Mouse (Mus musculus): ENCODE data around the gene Diaph2.
A peak's percentile ranks its signal among the peaks of the same experiment; 100 is the strongest.
"Not testable (repeated sequence)": the region's sequence is repeated elsewhere in the genome, so short reads cannot be mapped to it uniquely, and the experiment has no call there.

The Diaph2 gene

GRCm38 (mm10) chrX:129833887-129834286, 84.3 kb downstream of the Diaph2 start:
- DNase-seq = no peak

GRCm38 (mm10) chrX:129884465-129884864, 134.9 kb downstream of the Diaph2 start:
- no peak for DNase-seq

- DNase-seq = no peak
Observed at GRCm38 (mm10) chrX:129925806-129926205, 176.3 kb downstream of the Diaph2 start.

GRCm38 (mm10) chrX:129974816-129975215, 225.3 kb downstream of the Diaph2 start:
- DNase-seq = no peak

GRCm38 (mm10) chrX:130008210-130008609, 258.7 kb downstream of the Diaph2 start:
- no peak for DNase-seq

GRCm38 (mm10) chrX:130019735-130020134, 270.2 kb downstream of the Diaph2 start:
- DNase-seq = no peak

- no peak for DNase-seq
Observed at GRCm38 (mm10) chrX:130044525-130044924, 295.0 kb downstream of the Diaph2 start.

- no peak for DNase-seq
Observed at GRCm38 (mm10) chrX:130149216-130149615, 399.7 kb downstream of the Diaph2 start.

- DNase-seq = no peak
Observed at GRCm38 (mm10) chrX:130152164-130152563, 402.6 kb downstream of the Diaph2 start.

GRCm38 (mm10) chrX:130173126-130173525, 423.6 kb downstream of the Diaph2 start:
- no peak for DNase-seq

GRCm38 (mm10) chrX:130187891-130188290, 438.3 kb downstream of the Diaph2 start:
- DNase-seq = no peak

- DNase-seq = no peak
Observed at GRCm38 (mm10) chrX:130188449-130188848, 438.9 kb downstream of the Diaph2 start.

GRCm38 (mm10) chrX:130189250-130189649, 439.7 kb downstream of the Diaph2 start:
- no peak for DNase-seq

GRCm38 (mm10) chrX:130197412-130197811, 447.9 kb downstream of the Diaph2 start:
- not testable (repeated sequence) for DNase-seq

- DNase-seq = no peak
Observed at GRCm38 (mm10) chrX:130205243-130205642, 455.7 kb downstream of the Diaph2 start.

- no peak for DNase-seq
Observed at GRCm38 (mm10) chrX:130212227-130212626, 462.7 kb downstream of the Diaph2 start.

- no peak for DNase-seq
Observed at GRCm38 (mm10) chrX:130212759-130213158, 463.2 kb downstream of the Diaph2 start.

GRCm38 (mm10) chrX:130230045-130230444, 480.5 kb downstream of the Diaph2 start:
- DNase-seq = no peak

GRCm38 (mm10) chrX:130235167-130235566, 485.6 kb downstream of the Diaph2 start:
- DNase-seq = no peak

GRCm38 (mm10) chrX:130246652-130247051, 497.1 kb downstream of the Diaph2 start:
- DNase-seq = peak; percentile 3

GRCm38 (mm10) chrX:130253664-130254063, 504.1 kb downstream of the Diaph2 start:
- DNase-seq = peak; percentile 11

- no peak for DNase-seq
Observed at GRCm38 (mm10) chrX:130265707-130266106, 516.2 kb downstream of the Diaph2 start.

GRCm38 (mm10) chrX:130279144-130279543, 529.6 kb downstream of the Diaph2 start:
- DNase-seq = no peak

GRCm38 (mm10) chrX:130281484-130281883, 531.9 kb downstream of the Diaph2 start:
- DNase-seq = no peak

- no peak for DNase-seq
Observed at GRCm38 (mm10) chrX:130287032-130287431, 537.5 kb downstream of the Diaph2 start.

- no peak for DNase-seq
Observed at GRCm38 (mm10) chrX:130289775-130290174, 540.2 kb downstream of the Diaph2 start.

All from right cerebral cortex, postnatal 25 days (tissue).